Mouse (Mus musculus) kidney, adult 11 months (tissue): Measurements from ENCODE around the gene Celf2.

ENCODE experiments used
- DNase-seq: peaks from one replicate; pipeline ENCODE4 v3.0.0; 2022

The Celf2 gene

DNA sequence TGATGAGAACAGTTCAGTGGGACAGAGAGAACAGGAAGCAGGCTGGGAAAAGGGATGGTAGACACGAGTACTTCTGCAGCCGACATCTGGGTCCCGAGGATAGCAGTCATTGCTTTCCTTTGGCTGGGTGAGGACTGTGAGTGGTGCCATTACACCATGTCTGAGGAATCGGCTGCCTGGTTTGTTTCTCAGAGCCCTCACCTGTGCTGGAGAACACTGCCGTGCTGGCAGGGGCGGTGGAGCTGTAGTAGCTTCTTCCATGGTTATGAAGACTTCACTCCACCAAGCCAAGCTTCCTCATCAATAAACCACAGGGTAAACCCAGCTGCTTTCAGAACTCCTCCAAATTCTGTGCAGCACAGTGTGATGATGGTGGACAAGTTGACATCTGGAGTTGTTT, 860.5 kb downstream of the Celf2 start:
- no peak for DNase-seq

DNA sequence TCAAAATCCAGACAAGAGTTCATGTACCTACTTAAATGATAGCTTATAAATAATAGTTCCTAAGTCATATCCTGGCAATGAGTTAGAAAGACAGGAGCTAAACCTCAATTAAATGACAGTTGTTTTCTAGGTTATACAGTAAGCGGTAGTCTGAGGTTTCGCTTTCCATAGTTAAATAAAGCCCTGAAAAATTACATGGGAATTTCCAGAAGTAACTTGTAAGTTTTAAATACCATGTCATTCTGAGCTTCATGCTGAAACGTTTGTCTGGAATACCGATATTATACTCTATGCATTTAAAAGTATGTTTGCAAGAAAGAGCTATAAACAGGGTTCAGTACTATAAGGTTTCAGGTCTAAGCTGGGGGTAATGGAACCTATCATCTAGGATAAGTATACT, 862.3 kb downstream of the Celf2 start:
- no peak for DNase-seq

DNA sequence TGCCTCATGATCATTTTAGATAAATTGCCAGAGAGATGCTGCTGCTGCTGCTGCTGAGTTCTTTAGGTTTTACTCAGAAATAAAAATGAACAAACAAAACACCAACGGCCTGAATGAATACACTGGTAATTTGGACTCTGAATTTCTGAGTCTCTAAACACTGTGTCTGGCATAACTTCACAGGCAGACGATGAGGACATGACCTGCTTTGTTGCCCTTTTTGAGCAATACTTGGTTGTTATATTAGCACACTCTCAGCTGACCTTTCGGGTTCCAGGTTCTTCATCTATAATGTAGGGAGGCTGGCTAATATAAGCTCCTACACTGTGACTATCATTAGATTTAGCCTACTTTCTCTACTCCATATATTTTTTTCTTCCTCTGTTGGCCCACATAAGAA, 863.0 kb downstream of the Celf2 start:
- no peak for DNase-seq

DNA sequence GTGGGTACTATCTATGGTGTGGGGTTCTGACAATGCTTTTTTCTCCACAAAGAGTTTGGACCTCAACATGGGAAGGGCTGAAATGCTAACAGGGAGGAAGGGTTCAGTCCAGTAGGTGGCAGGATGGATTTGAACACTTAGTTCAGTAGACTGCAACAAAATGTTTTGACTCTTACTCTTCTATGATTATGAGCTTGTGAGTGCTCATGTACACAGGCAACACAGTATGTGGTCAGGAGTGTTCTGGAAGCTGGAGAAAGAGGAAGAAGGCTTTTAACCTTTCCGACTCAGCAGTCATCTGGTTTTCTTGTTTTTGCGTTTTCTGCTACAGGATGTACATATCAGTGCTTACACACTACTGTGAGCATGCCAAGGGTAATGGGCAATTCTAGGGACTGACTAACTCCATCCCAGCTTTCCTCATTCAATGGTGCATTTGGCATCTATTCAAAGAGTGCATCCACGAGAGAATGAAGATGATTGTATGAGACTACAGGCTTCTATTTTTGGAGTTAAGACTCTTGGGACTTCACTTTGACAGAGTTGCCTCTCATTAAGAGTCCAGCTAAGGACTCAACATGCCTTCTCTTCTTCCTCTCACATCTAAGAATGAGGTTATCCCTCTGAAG, 867.0 kb downstream of the Celf2 start:
- no peak for DNase-seq

DNA sequence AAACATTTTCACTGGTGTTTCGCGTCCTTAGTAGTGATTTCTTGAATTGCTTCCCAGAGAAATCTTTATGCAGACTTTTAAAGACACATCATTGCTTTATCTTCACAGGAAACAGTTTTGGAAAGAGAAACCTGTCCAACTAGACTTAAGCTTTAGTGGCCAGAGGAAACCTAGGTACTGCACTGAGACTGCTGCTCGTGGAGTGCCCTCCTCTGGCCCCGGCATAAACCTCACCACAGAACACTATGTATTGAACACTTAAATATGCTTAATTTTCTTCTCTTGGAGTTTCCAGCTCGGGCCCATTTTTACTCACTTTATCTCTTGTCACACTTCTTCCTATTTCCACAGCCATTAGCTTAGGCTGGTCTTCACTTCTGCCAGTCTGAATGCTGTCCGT, 870.0 kb downstream of the Celf2 start:
- no peak for DNase-seq

DNA sequence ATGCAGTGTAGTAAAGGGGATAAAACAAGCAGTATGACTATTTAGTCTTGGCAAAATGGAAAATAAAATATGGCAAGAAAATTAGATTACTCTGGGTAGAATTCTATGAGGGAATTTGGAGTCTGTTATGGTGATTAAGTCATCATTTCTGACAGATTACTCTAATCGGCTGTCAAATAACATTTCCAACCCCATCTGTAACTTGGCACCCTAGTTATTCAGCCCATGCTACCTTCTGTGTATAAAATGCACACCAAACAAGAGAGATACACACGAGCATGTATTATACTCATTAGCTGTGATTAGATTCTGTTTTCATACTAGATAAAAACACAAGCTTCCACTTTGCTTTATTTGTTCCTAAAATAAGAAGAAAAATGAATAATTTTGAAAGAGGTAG, 872.2 kb downstream of the Celf2 start:
- DNase-seq = no peak

DNA sequence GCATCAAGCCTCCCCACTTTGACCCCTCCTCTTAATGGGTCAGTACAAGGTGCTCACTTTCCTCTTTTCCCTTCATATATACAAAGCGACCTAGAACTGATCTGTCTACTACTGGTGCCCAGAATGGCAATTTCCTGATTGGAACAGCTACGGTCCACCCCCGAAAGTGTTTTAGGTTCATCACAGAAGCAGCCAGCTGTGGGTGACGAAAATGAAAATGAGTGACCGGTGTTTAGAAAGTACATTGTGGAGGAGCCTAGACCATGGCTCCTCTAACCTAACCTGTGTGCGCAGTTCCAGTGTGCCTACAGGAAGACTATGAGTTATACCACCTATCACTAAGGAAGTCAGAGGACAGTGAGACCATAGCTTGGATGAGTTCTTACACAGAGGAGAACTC, 874.5 kb downstream of the Celf2 start:
- no peak for DNase-seq

DNA sequence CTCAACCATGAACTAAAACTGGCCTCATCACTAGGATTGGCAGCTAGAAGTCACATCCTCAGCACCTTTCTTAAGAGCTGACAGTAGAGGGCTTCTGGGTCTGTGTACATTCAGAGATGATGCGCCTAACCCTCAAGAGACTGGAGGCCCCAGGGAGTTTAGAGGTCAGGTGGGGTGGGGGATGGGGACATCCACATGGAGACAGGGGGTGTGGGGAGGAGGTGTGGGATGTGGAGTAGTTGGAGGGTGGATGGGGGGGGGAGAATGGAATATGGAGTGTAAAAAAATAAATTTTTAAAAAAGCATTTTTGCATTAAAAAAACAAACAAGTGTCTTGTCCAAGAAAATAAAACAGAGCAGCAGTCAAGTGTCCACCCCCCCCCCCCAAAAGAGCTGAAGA, 876.2 kb downstream of the Celf2 start:
- DNase-seq = no peak

DNA sequence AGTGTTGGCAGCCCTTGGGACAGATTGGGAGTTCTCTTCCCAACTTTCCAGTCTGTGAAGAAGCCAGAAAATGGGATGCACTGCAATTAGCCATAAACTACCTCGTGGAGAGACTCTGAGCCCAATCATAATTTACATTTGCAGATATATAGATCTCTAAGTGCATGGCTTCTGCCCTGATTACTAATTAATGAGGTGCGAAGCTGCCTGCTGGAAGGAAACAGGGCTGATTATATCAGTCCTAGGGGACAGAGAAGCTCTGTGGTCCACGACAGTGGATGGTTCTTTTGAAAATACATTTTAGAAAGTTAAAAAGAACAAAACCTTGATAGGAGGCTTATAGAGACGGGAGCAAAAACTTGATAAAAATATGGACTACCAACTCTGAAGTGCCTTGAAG, 885.6 kb downstream of the Celf2 start:
- no peak for DNase-seq

DNA sequence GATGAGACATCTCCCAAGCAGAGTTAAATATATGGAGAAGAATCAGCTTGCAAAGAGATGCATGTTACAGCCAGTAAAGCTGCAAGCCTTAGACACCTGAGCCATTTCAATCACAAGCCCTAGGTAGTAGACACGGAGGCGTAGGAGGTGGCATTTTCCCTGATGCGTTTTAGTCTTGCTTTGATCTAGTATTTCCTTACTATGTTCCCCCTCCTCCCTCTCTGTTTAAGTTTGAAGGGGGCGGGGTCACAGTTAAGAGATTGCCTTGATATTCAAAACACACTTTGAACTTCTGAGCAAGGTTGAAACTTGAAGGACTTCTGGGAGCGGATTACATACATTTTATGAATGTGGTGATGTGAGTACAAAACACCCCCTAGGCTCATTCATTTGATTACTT, 887.3 kb downstream of the Celf2 start:
- no peak for DNase-seq

DNA sequence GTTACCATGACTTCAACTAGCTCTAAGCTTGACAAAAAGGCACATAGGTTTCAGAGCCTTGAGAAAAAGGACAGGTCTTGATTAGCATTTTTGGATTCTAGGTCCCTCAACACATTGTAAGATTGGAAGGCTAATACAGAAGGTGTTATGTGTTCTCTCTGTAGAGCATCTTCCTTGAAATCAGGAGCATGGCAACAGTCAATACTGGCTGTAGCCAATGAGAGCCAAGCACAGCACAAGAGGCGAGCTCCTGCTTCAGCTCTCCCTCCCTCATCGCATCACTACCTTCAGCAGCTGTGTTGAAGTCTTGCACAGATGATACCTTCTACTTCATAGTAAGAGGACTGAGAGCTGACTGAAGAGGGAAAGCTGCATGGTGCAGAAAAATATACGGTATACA, 890.5 kb downstream of the Celf2 start:
- no peak for DNase-seq

DNA sequence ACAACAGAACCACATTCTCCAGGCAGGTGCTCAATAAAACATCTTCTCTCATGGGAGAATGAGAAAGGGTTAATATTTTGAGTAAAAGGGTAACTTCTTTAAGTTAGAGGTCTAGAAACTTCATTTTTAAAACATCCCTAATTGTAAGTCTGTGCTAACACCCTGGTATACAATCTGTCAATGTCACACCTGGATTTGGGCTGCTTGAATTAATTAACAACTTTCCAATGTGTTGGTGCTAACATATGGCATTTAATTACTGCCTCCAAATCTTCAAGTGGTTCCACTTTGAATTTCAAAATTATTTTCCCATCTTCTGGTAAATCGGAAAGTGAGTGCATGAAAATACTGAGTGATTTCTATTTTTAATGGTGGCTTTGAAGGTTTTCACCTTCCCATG, 890.9 kb downstream of the Celf2 start:
- DNase-seq = no peak

DNA sequence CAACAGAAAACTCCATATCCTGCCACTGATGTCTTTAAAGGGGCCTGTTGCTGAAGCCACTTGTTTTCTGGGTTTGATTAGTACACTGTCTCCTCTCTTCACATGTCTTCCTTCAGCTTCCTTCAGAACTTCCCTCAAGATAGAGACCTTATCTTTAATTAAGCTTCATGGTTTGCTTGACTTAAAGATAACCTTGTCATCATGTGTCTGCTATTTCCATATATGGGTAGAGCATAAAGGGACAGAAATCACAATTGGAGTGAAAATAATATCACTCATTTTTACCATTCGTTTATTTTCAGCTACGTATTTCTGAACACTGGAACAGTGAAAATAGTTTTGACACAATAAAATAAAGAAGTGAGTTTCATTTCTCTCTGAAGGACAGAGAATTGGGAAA, 905.0 kb downstream of the Celf2 start:
- no peak for DNase-seq

DNA sequence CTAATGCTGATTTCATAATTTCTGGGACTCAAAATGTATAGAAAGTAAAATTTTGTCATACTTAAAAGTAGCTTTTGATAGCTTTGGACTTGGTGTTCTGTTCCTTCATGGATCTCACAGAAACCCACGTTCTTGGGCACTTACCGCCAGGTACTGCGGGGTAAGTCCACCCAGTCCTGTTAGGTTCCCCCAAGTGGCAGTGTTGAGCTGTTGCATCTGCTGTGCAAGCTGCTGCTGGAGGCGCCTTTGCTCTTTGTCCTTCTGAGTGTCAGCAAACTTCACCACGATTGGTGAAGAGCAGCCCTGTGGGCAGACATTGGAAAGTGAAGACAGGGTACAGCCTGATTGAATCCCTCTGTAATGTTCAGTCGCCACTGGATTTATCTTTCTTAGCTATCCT, 905.5 kb downstream of the Celf2 start:
- no peak for DNase-seq

DNA sequence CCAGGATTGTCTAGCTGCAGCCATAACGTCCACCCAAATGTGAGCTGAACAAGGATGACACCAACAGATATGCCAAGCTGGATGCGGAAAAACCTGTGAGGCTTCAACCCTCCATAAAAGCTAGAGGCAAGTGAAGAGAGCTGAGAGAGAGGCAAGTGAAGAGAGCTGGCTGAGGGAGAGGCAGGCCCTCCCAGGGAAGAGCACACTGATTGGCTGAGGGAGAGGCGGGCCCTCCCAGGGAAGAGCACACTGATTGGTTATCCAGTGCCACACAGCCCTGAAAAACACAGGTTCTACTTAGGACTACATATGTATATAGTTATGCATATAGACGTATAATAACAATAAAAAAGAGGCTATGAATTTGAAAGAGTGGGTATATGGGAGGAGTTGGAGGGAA, 907.2 kb downstream of the Celf2 start:
- DNase-seq = no peak

DNA sequence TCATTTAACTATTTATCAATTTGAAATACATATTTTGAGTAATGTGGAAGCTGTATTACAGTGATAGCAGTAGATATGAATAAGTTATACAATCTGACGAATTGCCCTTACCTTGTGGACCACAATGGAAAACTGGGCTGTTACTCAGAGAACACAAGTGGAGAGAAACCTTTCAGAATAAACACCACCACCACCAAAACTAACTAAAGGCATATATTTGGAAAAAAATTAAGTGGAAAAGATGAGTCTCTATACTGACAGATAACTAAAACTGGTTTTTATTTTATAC, 910.5 kb downstream of the Celf2 start:
- no peak for DNase-seq

DNA sequence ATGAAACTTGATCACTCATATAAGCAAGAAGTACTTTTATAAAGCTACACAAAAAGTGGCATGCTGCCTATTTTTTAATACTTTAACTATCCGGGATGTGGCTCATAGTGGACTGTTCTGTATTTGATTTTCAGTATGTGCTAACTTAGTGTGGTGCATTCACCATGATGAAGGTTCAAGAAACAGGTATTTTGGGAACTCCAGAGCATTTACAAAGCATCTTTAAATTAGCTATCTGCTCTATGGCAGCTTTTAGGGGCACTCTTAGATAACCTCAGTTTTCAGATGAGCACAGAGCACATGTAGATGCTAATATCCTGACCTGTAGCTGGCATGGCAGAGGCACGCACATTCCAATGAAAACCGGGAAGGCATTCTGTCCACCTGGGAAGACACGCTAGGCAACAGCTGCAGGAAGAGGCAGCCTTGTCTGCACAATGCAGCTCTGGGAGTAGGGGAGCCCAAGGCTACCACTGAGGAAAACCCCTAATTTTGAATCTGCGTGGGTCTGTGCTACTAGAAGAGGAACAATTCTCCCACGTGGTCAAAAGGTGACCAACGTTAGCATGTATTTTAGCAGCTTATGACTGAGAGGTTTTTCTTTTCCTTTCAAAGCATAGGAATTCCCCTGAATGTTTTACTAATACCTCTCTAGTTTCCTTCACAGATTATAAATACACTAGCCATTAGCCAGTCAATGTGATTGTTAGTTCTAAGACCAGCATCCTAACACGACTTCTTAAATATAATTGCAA, 911.1 kb downstream of the Celf2 start:
- DNase-seq = no peak

DNA sequence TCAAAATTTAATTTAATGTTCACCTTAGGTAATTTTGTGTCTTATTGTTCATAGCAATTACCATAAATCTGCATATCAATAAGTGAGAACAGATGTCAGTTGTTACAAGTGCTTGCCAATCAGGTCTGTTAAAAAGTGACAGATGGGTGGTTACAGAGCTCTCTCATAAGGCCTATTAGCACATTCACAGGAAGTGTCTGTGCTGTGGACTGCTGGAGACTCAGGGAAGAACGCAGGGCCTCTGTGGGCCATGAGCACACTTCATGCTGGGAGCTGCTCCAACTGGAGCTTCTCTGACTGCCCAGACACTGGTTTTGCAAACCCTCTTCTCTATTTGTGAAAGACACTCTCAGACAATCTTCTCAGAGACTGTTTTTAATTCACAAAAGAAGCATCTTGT, 914.6 kb downstream of the Celf2 start:
- no peak for DNase-seq

DNA sequence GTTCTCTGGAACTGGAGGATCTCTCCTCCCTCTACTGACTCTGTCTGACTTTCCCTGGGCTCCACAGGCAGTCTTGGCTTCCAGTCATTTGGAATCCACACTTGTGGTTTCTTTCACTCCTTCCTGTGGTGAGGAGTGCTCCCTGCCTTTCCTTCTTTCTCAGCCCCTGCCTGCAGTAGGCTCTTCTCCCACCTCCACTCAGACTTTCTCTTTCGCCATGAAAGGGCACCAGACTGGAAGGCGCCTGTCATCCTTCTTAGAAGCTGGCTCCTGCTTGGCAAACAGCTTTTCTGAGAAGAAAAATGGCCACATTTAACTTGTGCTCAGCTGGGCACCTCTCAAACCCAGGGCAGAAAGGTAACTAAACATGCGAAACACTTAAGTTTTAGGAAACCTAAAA, 915.2 kb downstream of the Celf2 start:
- no peak for DNase-seq

DNA sequence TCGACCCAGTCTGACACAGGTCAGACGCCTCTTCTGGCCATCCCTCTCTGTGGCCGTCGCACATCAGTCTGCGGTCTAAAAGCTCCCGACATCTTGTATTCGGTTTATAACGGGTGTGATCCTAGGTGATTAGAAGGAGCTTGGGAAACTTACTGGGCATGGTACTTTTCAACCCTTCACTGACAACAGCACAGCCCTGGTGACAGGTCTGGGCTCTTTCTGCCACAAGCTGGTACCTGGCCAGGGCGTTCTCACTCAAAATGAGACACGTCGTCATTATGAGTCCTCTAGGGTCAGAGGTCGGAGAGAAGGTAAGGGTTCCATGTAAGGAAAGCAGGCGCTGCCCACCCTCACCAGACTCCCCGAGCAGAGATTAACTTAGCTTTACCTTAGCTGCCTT, 915.6 kb downstream of the Celf2 start:
- DNase-seq = no peak

DNA sequence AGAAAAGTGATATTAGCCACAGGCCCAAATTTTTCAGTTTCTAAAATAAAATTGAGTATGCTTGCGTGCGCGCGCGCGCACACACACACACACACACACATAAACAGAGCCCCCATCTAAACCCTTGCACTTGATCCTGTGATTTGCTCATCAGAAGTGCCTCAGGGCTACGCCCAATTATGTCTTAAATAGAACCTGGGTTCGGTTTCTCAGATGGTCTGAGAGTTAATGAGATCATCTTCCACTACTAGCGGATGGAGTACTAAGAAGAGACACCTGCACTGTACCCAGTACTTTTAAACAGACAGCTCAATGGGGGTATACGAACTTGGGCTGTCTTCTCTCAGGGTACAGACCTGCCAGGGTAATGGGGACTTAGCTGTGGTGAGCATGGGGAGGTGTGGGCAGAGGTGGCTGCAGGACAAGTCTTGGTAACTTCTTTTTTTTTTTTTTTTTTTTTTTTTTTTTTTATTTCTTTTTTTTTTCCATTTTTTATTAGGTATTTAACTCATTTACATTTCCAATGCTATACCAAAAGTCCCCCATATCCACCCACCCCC, 923.2 kb downstream of the Celf2 start:
- no peak for DNase-seq

DNA sequence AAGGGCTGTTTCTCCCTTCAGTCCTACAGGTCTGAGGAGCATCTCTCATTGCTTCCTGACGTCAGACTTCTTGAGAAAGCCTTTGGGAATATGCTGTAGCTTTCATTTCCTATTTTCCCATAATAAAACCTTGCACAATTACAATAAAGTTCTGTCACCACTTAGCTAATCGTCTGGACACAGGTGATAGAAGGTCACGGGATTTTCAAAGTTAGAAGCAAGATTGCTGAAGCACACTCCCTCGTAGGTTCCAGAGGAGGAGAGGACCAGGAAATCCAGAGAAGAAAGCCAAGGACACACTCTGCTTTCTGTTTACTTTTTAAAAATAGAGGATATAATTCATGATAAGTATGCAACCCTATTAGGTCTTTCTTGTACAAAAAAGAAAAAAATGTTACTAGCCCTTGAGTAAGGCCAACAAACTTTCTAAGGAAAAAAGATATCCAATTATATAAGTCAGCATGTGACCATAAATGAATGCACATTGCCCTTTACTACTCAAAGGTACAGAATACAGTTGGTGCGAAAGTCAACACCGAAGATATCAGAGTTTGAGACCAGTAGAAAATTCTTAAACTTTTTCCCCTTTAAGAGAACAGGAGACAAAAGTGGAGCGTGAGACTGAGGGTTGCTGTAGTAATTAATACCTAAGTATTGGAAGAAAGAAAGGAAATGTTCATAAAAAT, 924.2 kb downstream of the Celf2 start:
- DNase-seq = no peak

DNA sequence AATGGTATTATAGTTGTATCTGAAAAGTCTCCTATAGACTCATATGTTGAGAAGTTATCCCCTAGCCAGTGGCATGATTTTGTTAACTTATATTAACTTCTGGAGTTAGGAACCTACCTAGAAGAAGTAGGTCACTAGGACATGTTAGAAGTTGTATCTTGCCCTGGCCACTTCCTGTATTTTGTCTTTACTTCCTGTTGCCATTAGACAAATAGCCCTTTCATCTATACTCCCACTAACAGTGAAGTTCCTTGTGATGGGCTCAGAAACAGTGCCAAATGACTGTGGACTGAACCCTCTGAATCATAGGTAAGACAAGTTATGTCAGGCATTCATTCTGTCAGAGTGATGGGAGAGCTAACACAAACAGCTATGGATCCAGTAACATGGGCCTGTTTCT, 926.7 kb downstream of the Celf2 start:
- no peak for DNase-seq

DNA sequence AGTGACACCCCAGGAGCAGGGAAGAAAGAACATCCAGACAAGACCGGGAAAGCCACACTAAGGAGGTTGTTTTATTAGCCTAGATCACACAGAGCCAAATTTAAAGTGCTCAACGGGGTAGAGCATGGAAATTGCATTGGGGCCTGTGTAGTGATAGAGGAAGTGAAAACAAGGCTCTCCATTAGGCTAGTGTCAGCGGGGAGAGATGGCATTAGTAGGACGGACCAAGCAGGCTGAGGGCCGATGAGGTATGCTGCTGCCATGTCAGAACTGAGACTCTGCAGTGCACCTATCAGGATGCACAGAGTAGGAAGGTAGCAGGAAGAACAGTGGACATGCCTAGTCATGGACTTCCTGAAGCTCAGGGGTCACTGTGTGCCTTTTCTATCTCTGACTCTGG, 929.3 kb downstream of the Celf2 start:
- DNase-seq = no peak
